ENCODE assay signal across 9 mouse cellular contexts in the genomic region with DNA sequence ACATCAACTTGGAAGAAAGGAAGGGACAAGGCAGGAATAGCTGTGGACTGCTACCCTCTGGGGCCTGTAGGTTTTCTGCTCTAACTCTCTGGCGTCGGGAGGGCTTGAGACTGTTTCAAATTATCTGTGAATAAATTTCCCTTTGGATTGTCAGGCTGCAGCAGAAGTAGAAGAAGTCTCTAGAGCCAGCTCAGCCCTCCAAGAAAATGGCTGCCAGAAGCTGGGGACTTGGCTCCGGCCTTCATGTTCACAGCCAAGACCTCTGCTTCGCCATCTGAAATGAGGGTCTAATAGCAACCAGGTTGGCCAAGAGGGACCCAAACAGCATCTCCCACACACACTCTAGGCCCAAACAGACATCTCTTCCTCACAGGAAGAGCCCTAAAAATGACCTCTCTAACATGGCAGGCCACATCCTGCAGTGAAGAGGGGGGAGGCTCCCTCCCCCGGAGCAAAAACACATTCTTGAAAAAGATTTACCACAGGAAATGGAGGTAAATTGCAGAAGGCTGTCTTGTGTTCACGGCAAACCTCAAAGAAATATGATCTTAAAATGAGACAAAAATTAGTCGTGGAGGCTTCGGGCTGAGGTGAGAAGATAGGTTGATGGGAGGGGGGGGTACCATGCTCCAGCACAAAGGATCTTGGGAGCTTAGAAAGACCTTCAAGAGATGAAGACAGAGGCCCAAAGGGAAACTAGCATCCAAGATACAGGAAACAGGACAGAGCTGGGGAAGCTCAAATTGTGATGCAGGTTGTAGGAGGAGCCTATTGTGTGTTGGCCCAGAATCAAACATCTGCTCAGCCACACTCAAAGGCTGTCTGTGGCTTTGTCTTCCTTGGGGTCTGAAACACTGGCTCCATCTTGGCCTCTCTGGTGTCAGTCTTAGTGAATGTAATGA. TPM values are rescaled to one million over a fixed set of nuclear protein-coding genes. Genes with fewer than 3 reads are reported as not detected.
DNase-seq lines count a peak whose midpoint lies in the region; ATAC-seq and TF ChIP-seq lines count a peak whose summit lies in the region.
"Had no signal": no experiment of that assay in that cellular context is flagged by ENCODE, and none has a peak within 500 bp of the region (broad histone marks: within the 10 kb centered on the region; RNA-seq: fewer than 3 reads in every experiment).

No protein-coding gene starts in this region.

- H3K4me2 ChIP-seq in heart, embryonic 16.5 days (ENCODE audit: low read depth, low read length), result no peak overlapping the region
- H3K4me2 ChIP-seq in forebrain, embryonic 14.5 days (ENCODE audit: low read length), result no peak overlapping the region

- H3K4me1 ChIP-seq in heart, embryonic 16.5 days (ENCODE audit: control insufficient read depth, insufficient read depth, low read length), result no peaks in the 10 kb centered on the region
- no peaks in the 10 kb centered on the region for H3K4me1 ChIP-seq in forebrain, embryonic 14.5 days (ENCODE audit: control insufficient read depth, insufficient read depth, low read length)
- H3K4me1 ChIP-seq in limb, embryonic 10.5 days, result peaks cover 17% of the 10 kb centered on the region
- peaks cover 14% of the 10 kb centered on the region; the same call in 1 of the 2 replicates for H3K4me1 ChIP-seq in midbrain, embryonic 10.5 days

- no peaks in the 10 kb centered on the region for H3K27me3 ChIP-seq in heart, embryonic 16.5 days (ENCODE audit: control insufficient read depth, insufficient read depth, low read length)
- no peaks in the 10 kb centered on the region for H3K27me3 ChIP-seq in C2C12 (ENCODE audit: control insufficient read depth, insufficient read depth, insufficient read length)
- no peaks in the 10 kb centered on the region for H3K27me3 ChIP-seq in forebrain, embryonic 14.5 days (replicated peaks; ENCODE audit: control insufficient read depth, insufficient read depth, low read length)
- no peaks in the 10 kb centered on the region for H3K27me3 ChIP-seq in limb, embryonic 10.5 days (ENCODE audit: low read depth, poor library complexity, severe bottlenecking)
- no peaks in the 10 kb centered on the region for H3K27me3 ChIP-seq in midbrain, embryonic 10.5 days (ENCODE audit: low read depth, poor library complexity, severe bottlenecking)

- H3K79me3 ChIP-seq in C2C12 (ENCODE audit: low read depth), result no peaks in the 10 kb centered on the region

- H3K36me3 ChIP-seq in heart, embryonic 16.5 days (ENCODE audit: control insufficient read depth, insufficient read depth), result no peaks in the 10 kb centered on the region
- no peaks in the 10 kb centered on the region for H3K36me3 ChIP-seq in C2C12 (ENCODE audit: control insufficient read depth, insufficient read depth)
- H3K36me3 ChIP-seq in forebrain, embryonic 14.5 days (ENCODE audit: control insufficient read depth, insufficient read depth, low read length), result no peaks in the 10 kb centered on the region
- no peaks in the 10 kb centered on the region for H3K36me3 ChIP-seq in limb, embryonic 10.5 days
- H3K36me3 ChIP-seq in midbrain, embryonic 10.5 days, result no peaks in the 10 kb centered on the region

- no peak overlapping the region for H3K4me3 ChIP-seq in heart, embryonic 16.5 days (ENCODE audit: low read length)
- no peak overlapping the region for H3K4me3 ChIP-seq in C2C12 (ENCODE audit: insufficient read depth, poor library complexity, severe bottlenecking)
- no peak overlapping the region for H3K4me3 ChIP-seq in forebrain, embryonic 14.5 days (ENCODE audit: low read depth, low read length)
- no peak overlapping the region for H3K4me3 ChIP-seq in limb, embryonic 10.5 days
- no peak overlapping the region for H3K4me3 ChIP-seq in midbrain, embryonic 10.5 days

- DNase-seq in heart, adult 11 months, result no peak
- DNase-seq in forebrain, embryonic 14.5 days (ENCODE audit: low spot score), result no peak
- no peak for DNase-seq in limb, embryonic 10.5 days (ENCODE audit: low spot score)
- DNase-seq in layer of hippocampus, postnatal 25 days (ENCODE audit: extremely low spot score in 1 of 2, low spot score in 1 of 2), result no peak
- DNase-seq in midbrain, embryonic 10.5 days (ENCODE audit: low spot score), result no peak
- no peak for DNase-seq in right cerebral cortex, postnatal 25 days
- DNase-seq: layer of hippocampus, adult 9-11 months had no signal

- WGBS in heart, embryonic 16.5 days, result 70% methylated on average over 8 of the region's 8 CpGs
- 88% methylated on average over 8 of the region's 8 CpGs for WGBS in forebrain, embryonic 14.5 days
- 66% methylated on average over 8 of the region's 8 CpGs for WGBS in limb, embryonic 10.5 days
- 89% methylated on average over 8 of the region's 8 CpGs for WGBS in midbrain, embryonic 10.5 days

- peaks cover 6% of the 10 kb centered on the region for H3K9me3 ChIP-seq in heart, embryonic 16.5 days (replicated peaks; ENCODE audit: control insufficient read depth, low read length)
- no peaks in the 10 kb centered on the region for H3K9me3 ChIP-seq in forebrain, embryonic 14.5 days (replicated peaks; ENCODE audit: control insufficient read depth, low read length)
- peaks cover 2% of the 10 kb centered on the region; the same call in 1 of the 2 replicates for H3K9me3 ChIP-seq in limb, embryonic 10.5 days (replicated peaks)
- no peaks in the 10 kb centered on the region; the same call in 1 of the 2 replicates for H3K9me3 ChIP-seq in midbrain, embryonic 10.5 days (replicated peaks)

- peak overlapping the region; percentile 68 for H3K27ac ChIP-seq in heart, embryonic 16.5 days (ENCODE audit: low read length)
- peak overlapping the region; percentile 66; the same call in 1 of the 2 replicates for H3K27ac ChIP-seq in forebrain, embryonic 14.5 days (ENCODE audit: low read depth, low read length)
- peak overlapping the region; percentile 47; the same call in 1 of the 2 replicates for H3K27ac ChIP-seq in limb, embryonic 10.5 days
- H3K27ac ChIP-seq in midbrain, embryonic 10.5 days (replicated peaks), result no peak overlapping the region

- no peaks in the 10 kb centered on the region for H3K79me2 ChIP-seq in C2C12 (ENCODE audit: control insufficient read depth, insufficient read depth)

- H3K9ac ChIP-seq in heart, embryonic 16.5 days (ENCODE audit: low read length), result no peak overlapping the region
- no peak overlapping the region for H3K9ac ChIP-seq in forebrain, embryonic 14.5 days (ENCODE audit: low read length)

- no peak for TF ChIP-seq CTCF in C2C12 (IDR thresholded peaks at IDR 0.05; ENCODE audit: control insufficient read depth, insufficient read depth, insufficient read length)

- ATAC-seq in heart, embryonic 16.5 days (replicated peaks; ENCODE audit: extremely low read depth, insufficient read depth, low FRiP score), result peak; percentile 26; the same call in 1 of the 2 replicates
- ATAC-seq in forebrain, embryonic 14.5 days, result no peak

- no peak overlapping the region for H3ac ChIP-seq in C2C12 (ENCODE audit: control insufficient read depth, insufficient read length, low read depth)

TF ChIP-seq in C2C12, 6 proteins besides CTCF, POLR2A, EP300 and RAD21:
- TF ChIP-seq USF1 (IDR thresholded peaks at IDR 0.05; ENCODE audit: low read depth) (no peak), MYOD1 (IDR thresholded peaks at IDR 0.05; ENCODE audit: control insufficient read depth, insufficient read length, low read depth) (peak; percentile 17)
TF ChIP-seq in C2C12: peak in this region for 1.

RNA-seq across cellular contexts. Expression of a gene that starts 48.4 kb away (rescaled TPM):
- polyA plus RNA-seq in heart, embryonic 16.5 days (2015; fragmentation: Nextera tagmentation; extraction: Ambion mirVana), result 1.0 and 1.3 TPM in 2 replicates
- 0.19 TPM for polyA plus RNA-seq in C2C12 (2012; fragmentation: generic; extraction: Trizol)
- 3.2 and 3.5 TPM in 2 replicates for polyA plus RNA-seq in forebrain, embryonic 14.5 days (2014; fragmentation: Nextera tagmentation; extraction: Ambion mirVana)
- 1.1 and 4.5 TPM in 2 replicates for polyA plus RNA-seq in limb, embryonic 10.5 days (2016; fragmentation: Nextera tagmentation; extraction: Ambion mirVana)
- under 1 TPM; 0.37 to 0.80 TPM for total RNA-seq in layer of hippocampus, postnatal 25 days (2021)
- polyA plus RNA-seq in midbrain, embryonic 10.5 days (2016; fragmentation: Nextera tagmentation; extraction: Ambion mirVana), result 6.8 TPM in 2 replicates
